Mouse (Mus musculus) lung, adult 2 months (tissue): Measurements from ENCODE around the gene Sbpl.

Source experiments
- CTCF ChIP-seq: fragments of 200-500 bp; IDR thresholded peaks from 2 replicates; pipeline ENCODE4 v1.5.1; 2011; ENCODE audit warnings: mild to moderate bottlenecking, low read length, control low read depth; ENCODE audit not compliant: insufficient read depth
- POLR2A ChIP-seq: fragments of 200-500 bp; IDR thresholded peaks from 2 replicates; pipeline ENCODE4 v1.6.1; 2011; ENCODE audit warnings: low read depth, mild to moderate bottlenecking, control low read depth, low read length, borderline replicate concordance; ENCODE audit errors: extremely low read depth

GRCm38 (mm10) chr17:23994667-23995066, 39.6 kb upstream of the Sbpl start:
- TF ChIP-seq CTCF (no peak), POLR2A (no peak)
